Mouse (Mus musculus) lung, postnatal 0 days (tissue): Measurements from ENCODE around the gene Rgs3.

Experiments used
- CTCF ChIP-seq: IDR thresholded peaks from 2 replicates; pipeline ENCODE4 v1.5.1; 2016; ENCODE audit warnings: antibody characterized with exemption, mild to moderate bottlenecking
- EP300 ChIP-seq: IDR thresholded peaks from 2 replicates; pipeline ENCODE4 v1.6.1; 2016; ENCODE audit warnings: antibody characterized with exemption, mild to moderate bottlenecking, control low read depth

- TF ChIP-seq CTCF: no peak
- TF ChIP-seq EP300: no peak
Observed at GRCm38 (mm10) chr4:62736421-62736820, 176.8 kb downstream of the Rgs3 start.
